Mouse (Mus musculus) small intestine, adult 2 months (tissue): ENCODE data around the gene Cyp2j5. TPM values are rescaled to one million over a fixed set of nuclear protein-coding genes. Genes with fewer than 3 reads are reported as not detected.
"Not testable (repeated sequence)": the region's sequence is repeated elsewhere in the genome, so short reads cannot be mapped to it uniquely, and the experiment has no call there.

Experiments
- H3K27ac ChIP-seq: fragments of 200-500 bp; 2 replicates; pipeline ENCODE4 v1.5.1; 2012; ENCODE audit warnings: low read depth, low read length, control low read depth, inconsistent platforms; ENCODE audit not compliant: insufficient read depth
- H3K27me3 ChIP-seq: fragments of 200-500 bp; 2 replicates; pipeline ENCODE4 v1.6.1; 2012; ENCODE audit warnings: mild to moderate bottlenecking, moderate library complexity, low read length, inconsistent platforms; ENCODE audit not compliant: control insufficient read depth, insufficient read depth
- H3K36me3 ChIP-seq: fragments of 200-500 bp; 2 replicates; pipeline ENCODE4 v1.6.1; 2012; ENCODE audit warnings: mild to moderate bottlenecking, low read length, control low read depth, inconsistent platforms; ENCODE audit not compliant: control insufficient read depth, insufficient read depth
- H3K4me1 ChIP-seq: fragments of 200-500 bp; 2 replicates; pipeline ENCODE4 v1.6.1; 2012; ENCODE audit warnings: low read length, inconsistent platforms, mixed read lengths; ENCODE audit not compliant: control insufficient read depth, insufficient read depth, insufficient read length
- H3K4me3 ChIP-seq: fragments of 200-500 bp; 2 replicates; pipeline ENCODE4 v1.5.1; 2012; ENCODE audit warnings: low read depth, mild to moderate bottlenecking, control low read depth, inconsistent platforms, low read length, moderate library complexity
- CTCF ChIP-seq: fragments of 200-500 bp; IDR thresholded peaks from 2 replicates; pipeline ENCODE4 v1.5.1; 2012; ENCODE audit warnings: low read depth, mild to moderate bottlenecking, control low read depth, inconsistent platforms, low read length, moderate library complexity, mixed read lengths; ENCODE audit not compliant: insufficient replicate concordance, insufficient read length; ENCODE audit errors: extremely low read depth
- POLR2A ChIP-seq: fragments of 200-500 bp; IDR thresholded peaks from 2 replicates; pipeline ENCODE4 v1.6.1; 2012; ENCODE audit warnings: low read depth, mild to moderate bottlenecking, control low read depth, inconsistent platforms, low read length, moderate library complexity
- WGBS: fragments of 180-500 bp; shearing (Covaris S2); methylation state at CpG from one replicate; pipeline ENCODE4 v1.1.7; 2018; 5-methylcytosine and 5-hydroxymethylcytosine counted together
- polyA plus RNA-seq: library from polyadenylated mRNA; depleted of rRNA; stranded (reverse); fragments of >200 nt; gene quantifications from 2 replicates; pipeline ENCODE4 v1.2.3, GENCODE M21; 2012; rRNA removed

Cyp2j5 gene
- polyA plus RNA-seq, 1 experiment: not detected

GRCm38 (mm10) chr4:96581425-96582088 is 82.4 kb downstream of the Cyp2j5 start:
- 0 out of 2 replicates have a peak, but pooled peaks cover 6% of the 10 kb centered on the region for H3K4me1 ChIP-seq
- 85% methylated on average over 1 of the region's 1 CpGs for WGBS
- H3K27me3 ChIP-seq: no peaks in the 10 kb centered on the region; the same call in 1 of the 2 replicates
- no peak overlapping the region for H3K27ac ChIP-seq
- no peak overlapping the region for H3K4me3 ChIP-seq
- TF ChIP-seq POLR2A (no peak), CTCF (no peak)
- H3K36me3 ChIP-seq: no peaks in the 10 kb centered on the region

GRCm38 (mm10) chr4:96580351-96580750 is 83.6 kb downstream of the Cyp2j5 start:
- 39% methylated on average over 6 of the region's 6 CpGs for WGBS
- not testable (repeated sequence) for H3K27ac ChIP-seq

More at GRCm38 (mm10) chr4:96580351-96580750, 83.6 kb downstream of the Cyp2j5 start:
- H3K27me3 ChIP-seq, H3K4me3 ChIP-seq, H3K36me3 ChIP-seq, H3K4me1 ChIP-seq: not testable (repeated sequence)

Other genes starting within 250 kb of the Cyp2j5 start
- not detected in 2 replicates for gene Cyp2j8, start 156.8 kb downstream of the Cyp2j5 start, polyA plus RNA-seq
- gene Cyp2j6, start 110.5 kb downstream of the Cyp2j5 start, polyA plus RNA-seq: 5.3 and 11.3 TPM in 2 replicates
- gene Cyp2j9, start 72.6 kb downstream of the Cyp2j5 start, polyA plus RNA-seq: 0.76 and 2.4 TPM in 2 replicates
- not detected in 2 replicates for gene Gm12695, start 121.0 kb upstream of the Cyp2j5 start, polyA plus RNA-seq